Mouse (Mus musculus) skeletal muscle tissue, postnatal 0 days (tissue): Measurements from ENCODE around the gene Eaf2. TPM values are rescaled to one million over a fixed set of nuclear protein-coding genes. Genes with fewer than 3 reads are reported as not detected.

ENCODE experiments used
- microRNA-seq, 2 experiments: library from miRNA; unstranded; fragments of <30 nt; microRNA quantifications; one replicate each; pipeline ENCODE4; 2016
- polyA plus RNA-seq: library from polyadenylated mRNA; unstranded; fragments of >200 nt; fragmentation: Nextera tagmentation; extraction: Ambion mirVana; gene quantifications from 2 replicates; pipeline ENCODE4 v1.2.1, GENCODE M21; 2015

Gene Eaf2
- polyA plus RNA-seq, result 0.62 and 1.1 TPM in 2 replicates

GRCm38 (mm10) chr16:36874583-36875275 is at the start of gene Eaf2, which contains the start of gene Golgb1:
Gene Eaf2 (minus strand): TSS chr16:36875003.
Gene Golgb1 (plus strand): TSS chr16:36875140.

GRCm38 (mm10) chr16:36828054-36828786 is 46.6 kb downstream of the Eaf2 start, which contains the start of gene Iqcb1:
Gene Iqcb1 (plus strand): TSS chr16:36828385.

DNA sequence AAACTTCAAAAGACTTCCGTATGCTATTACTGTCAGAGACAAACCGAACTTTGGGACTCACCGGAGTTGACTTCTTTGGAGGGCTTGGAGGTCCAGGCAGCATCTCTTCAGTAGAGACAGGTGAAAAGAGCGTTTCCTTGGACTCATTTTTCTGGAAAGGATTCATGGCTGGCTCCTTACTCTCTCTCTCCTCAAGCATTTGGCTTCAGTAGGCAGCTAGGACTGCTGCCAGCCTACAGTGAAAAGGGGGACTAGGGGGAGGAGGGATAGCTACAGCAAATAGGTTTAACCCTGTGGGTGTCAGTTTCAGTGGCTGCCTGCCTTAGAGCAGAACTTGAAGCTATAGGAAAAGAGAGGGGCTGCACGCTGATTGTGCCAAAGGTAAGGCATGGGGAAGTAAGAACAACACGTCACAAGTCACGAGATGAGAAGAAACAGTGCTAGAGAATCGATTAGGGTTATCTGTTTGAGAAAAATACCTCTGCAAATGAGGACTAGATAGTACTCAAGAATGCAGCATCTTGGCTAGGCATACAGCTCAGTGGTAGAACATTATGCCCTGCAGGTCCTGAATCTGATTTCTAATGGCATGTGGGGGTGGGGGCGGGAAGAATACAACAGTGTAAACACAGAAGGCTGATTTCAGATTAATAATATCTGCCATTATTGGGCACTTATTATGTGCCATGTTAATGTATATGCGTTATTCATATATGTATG is 90.0 kb downstream of the Eaf2 start, which contains the start of gene Slc15a2:
Gene Slc15a2, minus strand, starts transcription at position 369 of the 720 bp plus-strand sequence.

Small RNA genes within 50 kb of the gene (microRNA-seq; reads per million reads assigned to microRNA genes)
- gene Gm22617, result 0 reads per million in 2 experiments

Other genes with a start within 250 kb of the Eaf2 start
- 1.2 and 2.5 TPM in 2 replicates for gene Cd86, start 208.9 kb downstream of the Eaf2 start, polyA plus RNA-seq
- not detected in 2 replicates for gene Ildr1, start 181.0 kb downstream of the Eaf2 start, polyA plus RNA-seq
- 0.68 and 1.9 TPM in 2 replicates for gene Slc15a2, start 90.0 kb downstream of the Eaf2 start, polyA plus RNA-seq
- 19.0 and 22.0 TPM in 2 replicates for gene Iqcb1, start 46.6 kb downstream of the Eaf2 start, polyA plus RNA-seq
- gene Golgb1, start 137 bp upstream of the Eaf2 start, polyA plus RNA-seq, result 56.6 and 62.9 TPM in 2 replicates
- gene Hcls1, start 60.0 kb upstream of the Eaf2 start, polyA plus RNA-seq, result 4.6 and 7.2 TPM in 2 replicates
- gene Fbxo40, start 115.5 kb upstream of the Eaf2 start, polyA plus RNA-seq, result 4.7 and 5.1 TPM in 2 replicates
- 1.1 and 1.2 TPM in 2 replicates for gene Polq, start 136.8 kb upstream of the Eaf2 start, polyA plus RNA-seq